Mouse (Mus musculus) right cerebral cortex, postnatal 14 days (tissue): ENCODE data around the gene Gm4869.
"Not testable (repeated sequence)": the region's sequence is repeated elsewhere in the genome, so short reads cannot be mapped to it uniquely, and the experiment has no call there.

Experiments
- DNase-seq: peaks from one replicate; pipeline ENCODE4 v3.0.0; 2022

Gm4869 gene

GRCm38 (mm10) chr5:140445345-140445744, at the start of gene Gm4869:
TSS of gene Gm4869 (plus strand) at chr5:140445645.
- no peak for DNase-seq

- peak; percentile 26 for DNase-seq
Measured at GRCm38 (mm10) chr5:140396166-140396940, 49.1 kb upstream of the Gm4869 start.

- DNase-seq: no peak
Measured at GRCm38 (mm10) chr5:140402640-140403270, 42.7 kb upstream of the Gm4869 start.

GRCm38 (mm10) chr5:140405126-140405525, 40.3 kb upstream of the Gm4869 start:
- no peak for DNase-seq

GRCm38 (mm10) chr5:140406666-140407065, 38.8 kb upstream of the Gm4869 start:
- DNase-seq: no peak

GRCm38 (mm10) chr5:140408801-140409200, 36.6 kb upstream of the Gm4869 start:
- DNase-seq: no peak

GRCm38 (mm10) chr5:140411339-140411738, 34.1 kb upstream of the Gm4869 start:
- peak; percentile 67 for DNase-seq

- DNase-seq: no peak
Measured at GRCm38 (mm10) chr5:140414647-140415046, 30.8 kb upstream of the Gm4869 start.

GRCm38 (mm10) chr5:140418106-140418488, 27.3 kb upstream of the Gm4869 start:
- DNase-seq: no peak

- peak; percentile 90 for DNase-seq
Measured at GRCm38 (mm10) chr5:140418489-140419441, 26.7 kb upstream of the Gm4869 start, which contains the start of gene Eif3b. TSS of gene Eif3b (plus strand) at chr5:140419328.

- DNase-seq: peak; percentile 43
Measured at GRCm38 (mm10) chr5:140419442-140420080, 25.9 kb upstream of the Gm4869 start.

- DNase-seq: no peak
Measured at GRCm38 (mm10) chr5:140420616-140421015, 24.8 kb upstream of the Gm4869 start.

GRCm38 (mm10) chr5:140425016-140425783, 20.2 kb upstream of the Gm4869 start:
- no peak for DNase-seq

GRCm38 (mm10) chr5:140439117-140439516, 6.3 kb upstream of the Gm4869 start:
- DNase-seq: not testable (repeated sequence)

- no peak for DNase-seq
Measured at GRCm38 (mm10) chr5:140441406-140441805, 4.0 kb upstream of the Gm4869 start.

- no peak for DNase-seq
Measured at GRCm38 (mm10) chr5:140444012-140444411, 1.4 kb upstream of the Gm4869 start.

- DNase-seq: no peak
Measured at GRCm38 (mm10) chr5:140446054-140446453, 609 bp downstream of the Gm4869 start.

- no peak for DNase-seq
Measured at GRCm38 (mm10) chr5:140454488-140454887, 9.0 kb downstream of the Gm4869 start.

- DNase-seq: no peak
Measured at GRCm38 (mm10) chr5:140455466-140455865, 10.0 kb downstream of the Gm4869 start.

- no peak for DNase-seq
Measured at GRCm38 (mm10) chr5:140461476-140461875, 16.0 kb downstream of the Gm4869 start.

GRCm38 (mm10) chr5:140463151-140463550, 17.7 kb downstream of the Gm4869 start:
- DNase-seq: not testable (repeated sequence)

GRCm38 (mm10) chr5:140464943-140465342, 19.5 kb downstream of the Gm4869 start:
- no peak for DNase-seq
